Mouse (Mus musculus) cerebellum, postnatal 4 days (tissue): ENCODE data around the gene Gm28576.
"Not testable (repeated sequence)": the region's sequence is repeated elsewhere in the genome, so short reads cannot be mapped to it uniquely, and the experiment has no call there.

Source experiments
- DNase-seq, 2 experiments: peaks; one replicate each; pipeline ENCODE4 v3.0.0; 2022; ENCODE audit warnings: low spot score in 2 of 2, mixed read lengths in 1 of 2

The Gm28576 gene

GRCm38 (mm10) chrY:7722641-7723040 is at the start of gene Gm28576:
Gm28576 (plus strand) TSS chrY:7722941.
- not testable (repeated sequence) for DNase-seq
